Mouse (Mus musculus): Measurements from ENCODE around the gene Fndc8. TPM values are rescaled to one million over a fixed set of nuclear protein-coding genes. Genes with fewer than 3 reads are reported as not detected.
"Not testable (repeated sequence)": the region's sequence is repeated elsewhere in the genome, so short reads cannot be mapped to it uniquely, and the experiment has no call there.

Gene Fndc8
- polyA plus RNA-seq, 1 experiment from 2014 or later, result 0.35 TPM

DNA sequence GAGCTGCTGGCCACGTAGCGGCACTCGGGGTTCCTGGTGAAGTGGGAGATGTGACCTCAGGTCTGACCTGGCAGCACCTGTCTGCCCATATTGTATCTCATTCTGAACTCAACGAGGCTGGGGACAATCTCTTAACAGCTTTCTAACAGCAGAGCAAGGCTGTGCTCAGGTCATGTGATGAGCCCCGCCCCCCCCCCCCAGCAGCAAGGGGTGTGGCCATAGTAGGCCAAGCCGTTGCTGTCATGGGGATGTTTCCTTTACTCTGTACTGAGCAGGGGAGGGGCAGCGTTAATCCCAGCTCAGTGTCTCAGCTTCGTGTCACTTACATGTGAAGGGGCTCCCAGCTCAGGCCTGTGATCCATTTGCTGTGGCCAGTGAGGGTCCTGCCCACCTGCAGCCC lies 13.0 kb downstream of the Fndc8 start:
- no peaks in the 10 kb centered on the region for H3K9me3 ChIP-seq
- H3K27ac ChIP-seq (replicated peaks), result no peak overlapping the region
- WGBS, result 68% methylated on average over 8 of the region's 8 CpGs
- no peak overlapping the region for H3K4me3 ChIP-seq
- DNase-seq (ENCODE audit: low spot score), result no peak
- H3K36me3 ChIP-seq (replicated peaks), result peaks cover 72% of the 10 kb centered on the region
- H3K27me3 ChIP-seq (replicated peaks; ENCODE audit: low read depth, poor library complexity, severe bottlenecking), result 0 out of 2 replicates have a peak, but pooled peaks cover 6% of the 10 kb centered on the region
- peaks cover 12% of the 10 kb centered on the region for H3K4me1 ChIP-seq

DNA sequence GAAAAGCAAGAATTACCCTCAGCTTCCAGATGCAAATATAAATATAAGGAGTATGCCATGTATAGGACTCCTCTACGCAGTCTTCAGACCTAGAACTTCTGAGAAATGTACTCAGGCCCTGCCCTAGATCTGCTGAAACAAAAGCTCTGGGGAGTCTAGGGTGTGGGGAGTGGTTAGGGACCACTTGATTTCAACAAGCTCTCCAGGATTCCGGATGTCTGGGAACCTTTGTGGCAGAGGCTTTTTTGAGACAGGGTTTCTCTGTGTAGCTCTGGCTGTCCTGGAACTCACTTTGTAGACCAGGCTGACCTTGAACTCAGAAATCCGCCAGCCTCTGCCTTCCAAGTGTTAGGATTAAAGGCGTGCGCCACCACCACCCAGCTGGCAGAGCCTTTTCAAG lies 13.9 kb downstream of the Fndc8 start:
- peaks cover 63% of the 10 kb centered on the region for H3K36me3 ChIP-seq (replicated peaks)
- WGBS, result 91% methylated on average over 5 of the region's 5 CpGs

DNA sequence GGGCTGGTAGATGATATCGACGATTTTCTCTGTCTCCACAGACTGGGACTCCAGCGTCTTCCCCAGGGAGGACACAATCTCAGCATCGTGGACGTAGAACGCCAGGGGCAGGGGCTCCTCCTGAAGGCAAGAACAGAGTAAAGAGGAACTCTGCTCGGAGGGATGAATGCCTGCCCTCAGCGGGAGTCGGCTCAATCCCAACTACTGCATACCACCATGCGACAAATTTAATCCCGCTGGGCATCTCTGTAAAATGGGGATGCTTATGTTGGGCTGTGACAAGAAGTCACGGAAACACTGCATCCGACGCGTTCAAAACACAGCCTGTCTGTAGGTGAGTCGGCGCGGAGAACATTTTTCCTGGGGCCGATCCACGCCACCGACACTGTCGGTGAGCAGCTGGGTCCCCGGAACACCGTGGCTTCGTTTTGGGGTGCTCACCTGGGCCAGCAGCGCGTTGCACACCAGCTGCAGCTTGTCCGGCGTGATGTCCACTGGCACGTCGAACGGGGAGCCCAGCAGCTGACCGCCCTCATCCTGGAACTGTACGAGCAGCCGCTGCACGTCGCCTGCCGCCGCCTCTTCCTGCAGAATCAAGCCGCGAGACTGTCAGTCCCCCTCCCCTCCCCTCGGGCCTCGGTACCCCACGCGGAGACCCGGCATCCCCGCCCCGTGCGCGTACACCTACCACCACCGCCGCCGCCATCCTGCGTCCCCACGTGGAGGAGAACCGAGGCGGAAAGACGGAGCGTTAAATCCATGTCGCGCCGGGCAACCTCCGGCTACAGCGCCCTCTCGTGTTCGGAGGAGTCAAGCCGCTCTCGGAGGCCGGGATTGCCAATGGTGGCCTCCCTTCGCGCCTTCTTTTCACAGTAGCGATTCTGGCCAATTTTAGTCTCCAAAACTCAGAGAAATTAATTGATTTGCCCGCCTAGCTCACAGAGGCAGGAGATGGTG lies 16.0 kb downstream of the Fndc8 start, which contains the start of gene Nle1:
Gene Nle1, minus strand, starts transcription at position 761 of the 957 bp plus-strand sequence.
- peaks cover 42% of the 10 kb centered on the region for H3K36me3 ChIP-seq (replicated peaks)
- DNase-seq (ENCODE audit: low spot score), result peak; percentile 94
- H3K9me3 ChIP-seq, result no peaks in the 10 kb centered on the region
- WGBS, result 2% methylated on average over 73 of the region's 73 CpGs
- H3K4me3 ChIP-seq, result peak within 1 kb of the TSS; percentile 90
- H3K4me1 ChIP-seq, result peaks cover 12% of the 10 kb centered on the region
- H3K27me3 ChIP-seq (replicated peaks; ENCODE audit: low read depth, poor library complexity, severe bottlenecking), result peaks cover 29% of the 10 kb centered on the region
- H3K27ac ChIP-seq (replicated peaks), result peak within 1 kb of the TSS; percentile 86

More for the DNA sequence above, 13.9 kb downstream of the Fndc8 start:
- peaks cover 13% of the 10 kb centered on the region; the same call in 1 of the 2 replicates for H3K27me3 ChIP-seq (replicated peaks; ENCODE audit: low read depth, poor library complexity, severe bottlenecking)
- no peak overlapping the region for H3K4me3 ChIP-seq
- DNase-seq (ENCODE audit: low spot score), result no peak
- H3K9me3 ChIP-seq, result no peaks in the 10 kb centered on the region
- peaks cover 12% of the 10 kb centered on the region for H3K4me1 ChIP-seq
- no peak overlapping the region for H3K27ac ChIP-seq (replicated peaks)

DNA sequence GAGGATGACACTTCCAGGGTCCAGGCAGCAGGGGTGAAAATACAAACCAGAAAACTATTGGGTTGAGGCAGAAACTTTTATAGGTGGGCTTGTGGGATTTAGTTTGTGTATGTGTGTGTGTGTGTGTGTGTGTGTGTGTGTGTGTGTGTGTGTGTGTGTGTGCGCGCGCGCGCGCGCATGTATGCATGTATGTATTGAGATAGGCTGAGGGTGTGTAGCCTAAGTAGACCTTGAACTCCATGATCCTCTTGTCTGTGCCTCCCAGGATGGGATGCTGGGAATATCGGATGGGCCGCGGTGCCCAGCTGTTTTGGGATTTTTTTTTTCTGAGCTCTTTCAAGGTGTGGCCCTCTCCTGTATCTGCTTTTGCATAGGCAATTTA lies 16.7 kb downstream of the Fndc8 start:
- Histone ChIP-seq H3K27ac (replicated peaks) (peak overlapping the region; percentile 86), H3K4me1 (peaks cover 12% of the 10 kb centered on the region), H3K36me3 (replicated peaks) (peaks cover 35% of the 10 kb centered on the region), H3K9me3 (no peaks in the 10 kb centered on the region), H3K27me3 (replicated peaks; ENCODE audit: low read depth, poor library complexity, severe bottlenecking) (peaks cover 35% of the 10 kb centered on the region), H3K4me3 (peak overlapping the region; percentile 90)
- no peak for DNase-seq (ENCODE audit: low spot score)
- 50% methylated on average over 10 of the region's 10 CpGs for WGBS

DNA sequence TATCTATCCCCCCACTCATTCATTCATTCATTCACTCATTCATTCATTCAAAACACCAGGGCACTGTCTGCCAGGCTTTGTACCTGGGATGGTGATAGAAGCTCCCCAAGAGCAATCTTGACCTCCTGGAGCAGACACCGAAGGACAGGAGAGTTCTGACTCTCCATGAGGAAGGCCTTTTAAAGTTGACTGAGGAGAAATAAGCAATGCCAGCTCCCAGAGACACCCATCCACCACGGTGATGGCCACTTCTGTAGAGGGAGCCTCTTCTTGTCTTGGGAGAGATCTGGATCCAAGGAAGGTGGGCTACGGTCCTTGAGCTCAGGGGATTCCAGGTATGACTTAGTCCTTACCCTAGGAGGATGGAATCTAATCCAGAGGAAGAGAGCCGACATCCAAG lies 18.3 kb downstream of the Fndc8 start, which contains the start of gene Unc45b:
Gene Unc45b, plus strand, starts transcription at position 301 of the 400 bp plus-strand sequence.
- Histone ChIP-seq H3K4me3 (no peak within 1 kb of the TSS), H3K27ac (replicated peaks) (no peak within 1 kb of the TSS), H3K36me3 (replicated peaks) (peaks cover 19% of the 10 kb centered on the region), H3K4me1 (peaks cover 17% of the 10 kb centered on the region), H3K9me3 (no peaks in the 10 kb centered on the region), H3K27me3 (replicated peaks; ENCODE audit: low read depth, poor library complexity, severe bottlenecking) (peaks cover 41% of the 10 kb centered on the region)
- 89% methylated on average over 4 of the region's 4 CpGs for WGBS
- no peak for DNase-seq (ENCODE audit: low spot score)

DNA sequence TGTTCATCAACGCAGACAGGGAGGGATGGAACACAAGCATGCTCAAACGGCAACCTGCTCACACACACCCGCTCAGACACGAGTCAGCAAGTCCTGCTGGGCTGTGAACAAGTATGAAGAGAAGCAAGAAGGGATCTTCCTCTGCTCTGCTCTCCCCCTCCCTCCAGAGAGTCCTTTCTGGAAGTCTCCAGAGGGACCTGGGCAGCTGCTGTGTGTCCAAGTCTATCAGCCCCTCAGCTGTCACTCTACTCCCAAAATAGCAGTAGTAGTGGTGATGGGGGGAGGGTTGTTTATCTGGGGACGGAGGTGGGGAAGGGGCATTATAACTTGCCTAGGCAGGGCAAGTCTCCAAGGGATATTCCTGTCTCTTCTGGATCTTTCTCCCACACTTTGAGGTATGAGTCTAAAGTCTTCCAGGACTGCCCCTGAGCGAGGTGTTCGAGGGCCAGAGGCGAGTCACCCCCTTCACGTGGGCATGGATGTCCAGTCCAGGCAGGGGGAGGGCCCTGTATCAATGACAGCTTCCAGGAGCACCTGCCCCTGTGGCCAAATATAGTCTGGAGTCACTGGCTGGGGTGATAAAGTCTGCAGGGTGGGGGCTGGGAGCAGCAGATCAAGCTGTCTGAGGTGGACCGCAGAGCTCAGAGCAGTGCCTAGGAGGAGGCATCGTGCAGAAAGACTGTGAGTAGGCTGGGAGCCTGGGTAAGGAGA lies 18.9 kb downstream of the Fndc8 start:
- Histone ChIP-seq H3K9me3 (no peaks in the 10 kb centered on the region), H3K36me3 (replicated peaks) (peaks cover 13% of the 10 kb centered on the region), H3K27ac (replicated peaks) (no peak overlapping the region), H3K27me3 (replicated peaks; ENCODE audit: low read depth, poor library complexity, severe bottlenecking) (peaks cover 41% of the 10 kb centered on the region), H3K4me1 (peaks cover 17% of the 10 kb centered on the region), H3K4me3 (no peak overlapping the region)
- DNase-seq (ENCODE audit: low spot score), result no peak
- WGBS, result 82% methylated on average over 11 of the region's 11 CpGs

DNA sequence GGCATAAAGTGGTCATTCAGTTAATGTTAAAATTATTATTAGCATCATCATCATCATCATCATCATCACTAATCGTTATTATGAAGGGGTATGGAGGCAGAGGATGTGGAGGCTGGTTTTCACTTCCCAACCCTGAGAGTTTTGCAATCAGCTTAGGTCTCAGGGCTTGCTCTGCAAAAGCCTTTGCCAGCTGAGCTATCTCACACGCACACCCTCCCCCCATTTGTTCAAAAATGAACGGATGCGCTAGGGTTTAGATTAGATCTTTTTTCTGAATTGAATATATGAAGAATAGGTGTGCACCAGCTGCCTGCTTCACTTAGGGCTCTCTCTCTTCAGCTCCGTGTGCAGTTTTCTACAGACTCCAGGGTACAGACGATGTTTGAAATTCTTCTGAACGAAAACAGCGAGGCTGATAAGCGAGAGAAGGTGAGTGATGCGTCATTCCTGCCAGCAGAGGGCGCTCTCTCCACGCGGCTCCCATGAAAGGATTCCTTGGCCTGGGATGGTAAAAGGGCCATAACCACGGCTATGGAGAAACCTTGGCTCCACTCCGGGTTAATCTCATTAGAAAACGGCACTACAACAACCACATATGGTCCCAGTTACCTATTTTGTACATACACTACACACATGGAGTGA lies 22.9 kb downstream of the Fndc8 start:
- H3K27ac ChIP-seq (replicated peaks), result no peak overlapping the region
- H3K27me3 ChIP-seq (replicated peaks; ENCODE audit: low read depth, poor library complexity, severe bottlenecking), result peaks cover 49% of the 10 kb centered on the region
- H3K9me3 ChIP-seq, result no peaks in the 10 kb centered on the region
- 9% methylated on average over 16 of the region's 16 CpGs for WGBS
- no peaks in the 10 kb centered on the region for H3K36me3 ChIP-seq (replicated peaks)
- H3K4me3 ChIP-seq, result peak overlapping the region; percentile 41
- peak; percentile 86 for DNase-seq (ENCODE audit: low spot score)
- peaks cover 5% of the 10 kb centered on the region; the same call in 1 of the 2 replicates for H3K4me1 ChIP-seq

DNA sequence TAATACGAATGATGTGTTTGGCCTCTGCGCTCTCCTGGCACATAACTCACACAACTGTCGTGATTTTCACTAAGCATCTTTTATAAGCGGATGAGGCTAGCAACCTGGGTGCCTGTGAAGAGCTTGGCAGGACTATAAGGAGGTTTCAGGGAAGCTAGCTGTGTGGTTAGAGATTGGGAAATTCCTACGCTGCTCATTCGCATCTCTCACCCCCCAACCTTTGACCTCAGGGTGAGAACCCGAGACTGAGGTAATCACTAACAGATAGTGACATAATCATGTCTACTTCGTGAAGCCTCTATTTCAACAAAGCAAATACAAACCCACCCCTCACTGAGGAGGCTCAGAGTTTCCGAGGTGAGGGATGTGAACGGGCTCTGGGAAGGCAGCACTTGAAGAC lies 28.8 kb downstream of the Fndc8 start:
- Histone ChIP-seq H3K36me3 (replicated peaks) (no peaks in the 10 kb centered on the region), H3K27me3 (replicated peaks; ENCODE audit: low read depth, poor library complexity, severe bottlenecking) (peaks cover 52% of the 10 kb centered on the region), H3K27ac (replicated peaks) (no peak overlapping the region), H3K4me1 (no peaks in the 10 kb centered on the region), H3K4me3 (no peak overlapping the region), H3K9me3 (no peaks in the 10 kb centered on the region)
- WGBS, result 47% methylated on average over 10 of the region's 10 CpGs
- no peak for DNase-seq (ENCODE audit: low spot score)

DNA sequence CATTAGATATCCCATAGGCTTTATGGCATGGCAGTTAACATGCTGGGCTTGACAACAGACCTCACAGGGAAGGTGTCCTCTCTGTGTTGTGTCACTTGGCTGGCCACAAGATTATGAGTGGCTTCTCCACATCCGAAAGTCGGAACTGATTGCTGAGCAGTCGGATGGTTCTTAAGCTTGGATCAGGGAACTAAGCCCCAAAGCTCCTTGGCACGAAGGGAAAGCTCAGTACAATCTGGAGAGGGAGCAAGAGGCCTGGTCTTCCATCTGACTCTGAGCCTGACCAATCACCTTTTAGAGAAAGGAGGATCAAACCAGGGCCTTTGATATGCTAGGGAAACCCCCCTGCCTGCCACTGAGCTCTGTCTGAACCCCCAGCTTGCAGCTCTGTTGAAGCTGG lies 29.8 kb downstream of the Fndc8 start:
- Histone ChIP-seq H3K4me1 (no peaks in the 10 kb centered on the region), H3K27ac (replicated peaks) (no peak overlapping the region), H3K4me3 (no peak overlapping the region), H3K27me3 (replicated peaks; ENCODE audit: low read depth, poor library complexity, severe bottlenecking) (peaks cover 58% of the 10 kb centered on the region), H3K9me3 (no peaks in the 10 kb centered on the region), H3K36me3 (replicated peaks) (no peaks in the 10 kb centered on the region)
- DNase-seq (ENCODE audit: low spot score), result no peak
- WGBS, result 76% methylated on average over 4 of the region's 4 CpGs

DNA sequence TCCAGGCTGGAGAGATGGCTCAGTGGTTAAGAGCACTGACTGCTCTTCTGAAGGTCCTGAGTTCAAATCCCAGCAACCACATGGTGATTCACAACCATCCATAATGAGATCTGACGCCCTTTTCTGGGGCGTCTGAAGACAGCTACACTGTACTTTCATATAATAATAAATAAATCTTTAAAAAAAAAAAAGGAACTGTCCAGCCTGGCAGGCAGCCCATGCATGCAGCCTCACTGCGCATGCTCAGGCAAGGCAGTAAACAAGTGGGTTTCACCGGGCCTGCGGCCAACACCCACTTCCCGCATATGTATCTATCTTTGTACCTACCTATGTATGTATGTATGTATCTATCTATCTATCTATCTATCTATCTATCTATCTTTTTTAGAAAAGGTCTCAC lies 32.0 kb downstream of the Fndc8 start:
- DNase-seq (ENCODE audit: low spot score); H3K36me3 ChIP-seq (replicated peaks); H3K4me3 ChIP-seq; H3K27ac ChIP-seq (replicated peaks); H3K9me3 ChIP-seq; H3K4me1 ChIP-seq: not testable (repeated sequence)
- WGBS, result 89% methylated on average over 6 of the region's 6 CpGs
- peaks cover 73% of the 10 kb centered on the region for H3K27me3 ChIP-seq (replicated peaks; ENCODE audit: low read depth, poor library complexity, severe bottlenecking)

DNA sequence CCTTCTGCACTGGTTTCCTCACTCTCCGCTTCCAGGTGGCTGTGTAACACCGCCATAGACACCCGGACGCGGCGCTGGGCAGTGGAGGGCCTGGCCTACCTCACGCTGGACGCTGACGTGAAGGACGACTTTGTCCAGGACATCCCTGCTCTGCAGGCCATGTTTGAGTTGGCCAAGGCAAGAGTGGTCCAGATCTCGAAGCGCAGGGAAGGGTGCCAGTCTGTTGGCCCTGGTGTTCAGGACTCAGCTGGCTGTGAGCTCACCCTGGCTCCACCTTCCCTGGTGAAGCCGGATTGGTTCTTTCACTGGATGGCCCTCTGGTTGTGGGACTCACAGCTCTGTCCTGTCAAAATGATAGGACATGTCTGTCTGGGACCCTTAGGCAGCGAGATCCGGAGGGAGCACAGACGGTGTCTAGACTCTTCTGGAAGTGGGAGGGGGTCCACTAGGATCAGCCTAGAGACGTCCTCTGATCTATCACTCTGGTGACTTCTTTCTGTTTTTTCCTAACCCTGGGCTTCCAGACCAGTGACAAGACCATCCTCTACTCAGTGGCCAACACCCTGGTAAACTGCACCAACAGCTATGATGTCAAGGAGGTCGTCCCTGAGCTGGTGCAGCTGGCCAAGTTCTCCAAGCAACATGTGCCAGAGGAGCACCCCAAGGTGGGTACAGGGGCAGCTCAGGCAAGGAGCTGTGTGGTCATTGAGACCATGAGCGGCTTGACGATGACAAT lies 37.1 kb downstream of the Fndc8 start:
- no peak overlapping the region for H3K4me3 ChIP-seq
- DNase-seq (ENCODE audit: low spot score), result peak; percentile 17
- peaks cover 86% of the 10 kb centered on the region for H3K27me3 ChIP-seq (replicated peaks; ENCODE audit: low read depth, poor library complexity, severe bottlenecking)
- no peaks in the 10 kb centered on the region for H3K36me3 ChIP-seq (replicated peaks)
- H3K27ac ChIP-seq (replicated peaks), result no peak overlapping the region
- no peaks in the 10 kb centered on the region for H3K9me3 ChIP-seq
- peaks cover 18% of the 10 kb centered on the region for H3K4me1 ChIP-seq
- 32% methylated on average over 20 of the region's 20 CpGs for WGBS

DNA sequence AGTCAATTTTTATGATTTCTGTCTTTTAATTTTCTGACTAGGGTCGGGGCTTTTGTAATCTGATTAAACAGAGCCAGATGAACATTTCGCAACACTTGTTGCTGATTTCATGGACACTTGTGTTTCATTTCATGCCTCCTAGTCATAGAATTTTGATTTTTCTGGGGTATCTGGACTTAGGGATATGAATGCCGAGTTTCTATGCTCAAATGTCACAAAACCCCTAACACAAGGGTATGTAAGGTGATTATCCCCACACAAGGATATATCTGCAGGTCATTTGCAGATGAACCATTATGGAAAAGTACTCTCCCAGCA lies 37.7 kb downstream of the Fndc8 start:
- no peaks in the 10 kb centered on the region for H3K9me3 ChIP-seq
- 45% methylated on average over 3 of the region's 3 CpGs for WGBS
- H3K4me1 ChIP-seq, result peaks cover 18% of the 10 kb centered on the region
- peaks cover 91% of the 10 kb centered on the region for H3K27me3 ChIP-seq (replicated peaks; ENCODE audit: low read depth, poor library complexity, severe bottlenecking)
- no peak overlapping the region for H3K4me3 ChIP-seq
- H3K36me3 ChIP-seq (replicated peaks), result no peaks in the 10 kb centered on the region
- DNase-seq (ENCODE audit: low spot score), result no peak
- no peak overlapping the region for H3K27ac ChIP-seq (replicated peaks)
